Mouse (Mus musculus): ENCODE data around the gene Parp12. TPM values are rescaled to one million over a fixed set of nuclear protein-coding genes. Genes with fewer than 3 reads are reported as not detected.

The Parp12 gene
- total RNA-seq, 1 experiment: 9.5 TPM

DNA sequence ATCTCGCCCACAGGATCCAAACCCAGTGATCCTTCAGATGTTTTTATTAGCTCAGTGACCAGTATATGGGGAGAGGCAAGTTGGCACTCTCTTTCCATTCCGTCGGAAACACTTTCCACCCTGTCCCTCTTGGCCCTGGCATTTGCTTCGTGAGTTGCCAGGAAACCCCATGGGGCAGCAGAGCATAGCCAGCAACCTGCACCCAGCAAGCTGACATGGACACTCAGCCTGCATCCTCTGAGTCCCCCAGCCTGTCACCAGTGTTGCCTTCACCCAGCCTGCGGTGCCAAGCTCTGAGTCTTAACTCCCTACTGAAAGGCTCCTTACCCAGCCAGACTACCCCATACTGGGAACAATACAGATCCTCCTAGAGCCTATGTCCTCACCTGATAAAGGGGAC is 69.0 kb downstream of the Parp12 start:
- no peaks in the 10 kb centered on the region for H3K9me3 ChIP-seq (ENCODE audit: control insufficient read depth, insufficient read depth, low read depth, low read length)
- no peaks in the 10 kb centered on the region for H3K4me1 ChIP-seq (ENCODE audit: control insufficient read depth in 2 of 2, insufficient read depth in 2 of 2, low read length in 2 of 2, poor library complexity in 1 of 2)
- TF ChIP-seq ZC3H11A (IDR thresholded peaks at IDR 0.05; ENCODE audit: borderline replicate concordance, low read depth, low read length) (no peak), CHD2 (IDR thresholded peaks at IDR 0.05; ENCODE audit: low read depth, low read length) (no peak), ZNF384 (IDR thresholded peaks at IDR 0.05; ENCODE audit: low read depth, low read length) (no peak), MAFK (IDR thresholded peaks at IDR 0.05; ENCODE audit: insufficient read depth, low read depth, low read length) (no peak), HCFC1 (IDR thresholded peaks at IDR 0.05; ENCODE audit: borderline replicate concordance, insufficient read depth, low read length) (no peak)
- in situ Hi-C loops (cut with MboI; ENCODE audit: low sequenced_read_pairs in 2 of 2, unreplicated experiment in 2 of 2): no loop called here
- no peak for DNase-seq (ENCODE audit: low read depth, low spot score)
- H3K27ac ChIP-seq (ENCODE audit: insufficient read depth, low read depth, low read length, poor library complexity, severe bottlenecking): no peak overlapping the region
- H3K9ac ChIP-seq (ENCODE audit: insufficient read depth, low read depth, low read length, poor library complexity, severe bottlenecking): no peak overlapping the region
- H3K36me3 ChIP-seq (ENCODE audit: control insufficient read depth, insufficient read depth, low read length, poor library complexity, severe bottlenecking): no peaks in the 10 kb centered on the region
- no peak overlapping the region for H3K4me3 ChIP-seq (ENCODE audit: insufficient read depth in 1 of 2, low read depth in 1 of 2, low read length in 2 of 2, poor library complexity in 1 of 2, severe bottlenecking in 1 of 2)

DNA sequence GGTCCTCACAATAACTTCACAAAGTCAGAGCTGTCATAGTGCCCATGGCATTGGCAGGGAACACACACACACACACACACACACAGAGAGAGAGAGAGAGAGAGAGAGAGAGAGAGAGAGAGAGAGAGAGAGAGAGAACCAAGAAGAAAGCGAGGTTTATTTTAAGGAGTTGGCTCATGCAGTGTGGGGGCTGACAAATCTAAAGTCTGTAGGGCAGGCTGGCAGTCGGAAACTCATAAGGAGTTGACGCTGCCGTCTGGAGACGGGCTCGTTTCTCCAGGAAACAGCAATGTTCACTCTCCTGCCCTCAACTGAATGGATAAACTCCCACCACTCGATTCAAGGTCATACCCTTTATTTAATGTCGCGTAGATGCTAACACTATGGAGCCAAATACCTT is 77.7 kb downstream of the Parp12 start:
- no peak for TF ChIP-seq HCFC1 (IDR thresholded peaks at IDR 0.05; ENCODE audit: borderline replicate concordance, insufficient read depth, low read length)
- Histone ChIP-seq H3K27ac (ENCODE audit: insufficient read depth, low read depth, low read length, poor library complexity, severe bottlenecking) (no peak overlapping the region), H3K9ac (ENCODE audit: insufficient read depth, low read depth, low read length, poor library complexity, severe bottlenecking) (no peak overlapping the region), H3K4me3 (ENCODE audit: insufficient read depth in 1 of 2, low read depth in 1 of 2, low read length in 2 of 2, poor library complexity in 1 of 2, severe bottlenecking in 1 of 2) (no peak overlapping the region), H3K36me3 (ENCODE audit: control insufficient read depth, insufficient read depth, low read length, poor library complexity, severe bottlenecking) (no peaks in the 10 kb centered on the region), H3K9me3 (ENCODE audit: control insufficient read depth, insufficient read depth, low read depth, low read length) (no peaks in the 10 kb centered on the region), H3K4me1 (ENCODE audit: control insufficient read depth in 2 of 2, insufficient read depth in 2 of 2, low read length in 2 of 2, poor library complexity in 1 of 2) (no peaks in the 10 kb centered on the region)
- no peak for DNase-seq (ENCODE audit: low read depth, low spot score)
- in situ Hi-C loops (cut with MboI; ENCODE audit: low sequenced_read_pairs in 2 of 2, unreplicated experiment in 2 of 2): no loop called here

Other genes starting within 250 kb of the Parp12 start
- gene Tbxas1, start 242.9 kb downstream of the Parp12 start, total RNA-seq (2012; rRNA removed): not detected in 2 replicates
- gene Hipk2, start 242.2 kb downstream of the Parp12 start, total RNA-seq (2012; rRNA removed): 7.0 and 9.0 TPM in 2 replicates
- gene Kdm7a, start 88.4 kb upstream of the Parp12 start, total RNA-seq (2012; rRNA removed): 7.4 and 11.9 TPM in 2 replicates

Data from ES-E14 (cell line).